Mouse (Mus musculus) frontal cortex, postnatal 14 days (tissue): ENCODE results near the gene 1700018B08Rik.

Experiments
- DNase-seq, 2 experiments: peaks; one replicate each; pipeline ENCODE4 v3.0.0; 2022; ENCODE audit warnings: low spot score in 2 of 2

Gene 1700018B08Rik

DNA sequence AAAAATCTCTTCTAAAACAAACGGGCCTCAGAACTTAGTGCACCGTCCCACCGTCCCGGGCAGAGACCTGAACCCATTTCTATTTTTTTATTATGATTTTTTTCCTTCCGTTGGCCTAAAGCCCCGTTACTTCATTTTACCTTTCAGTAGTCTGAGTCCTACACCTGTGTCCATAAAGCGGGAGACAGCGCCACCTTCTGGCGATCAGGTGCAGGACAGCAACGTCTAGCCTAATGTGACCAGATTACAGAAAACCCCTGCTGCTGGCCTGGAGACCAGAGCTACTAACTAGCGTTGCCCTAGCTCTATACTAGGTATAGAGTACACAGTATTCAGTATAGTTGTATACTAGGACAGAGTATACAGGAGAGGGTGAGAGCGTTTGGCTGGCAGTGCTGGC is 30.7 kb downstream of the 1700018B08Rik start:
- peak; percentile 29 to 79 for DNase-seq

DNA sequence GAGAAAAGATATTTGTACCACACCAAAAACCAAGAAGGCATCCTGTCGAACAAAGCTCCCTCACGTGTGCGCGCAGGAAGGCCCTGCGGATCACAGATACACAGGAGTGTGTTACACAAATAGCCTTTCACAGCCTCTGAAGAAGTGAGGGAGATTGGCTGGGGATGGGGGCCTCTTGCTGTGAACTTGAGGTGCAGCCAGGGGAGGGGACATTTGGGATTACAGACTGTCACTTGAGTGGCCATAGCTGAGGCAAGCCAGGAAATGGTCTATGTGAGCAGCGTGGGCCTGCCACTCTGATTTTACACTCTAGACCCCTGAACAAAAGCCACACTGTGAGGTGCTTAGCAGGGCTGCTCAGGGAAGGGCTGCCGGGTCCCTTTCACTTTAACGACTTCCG is 32.4 kb downstream of the 1700018B08Rik start:
- DNase-seq: no peak

DNA sequence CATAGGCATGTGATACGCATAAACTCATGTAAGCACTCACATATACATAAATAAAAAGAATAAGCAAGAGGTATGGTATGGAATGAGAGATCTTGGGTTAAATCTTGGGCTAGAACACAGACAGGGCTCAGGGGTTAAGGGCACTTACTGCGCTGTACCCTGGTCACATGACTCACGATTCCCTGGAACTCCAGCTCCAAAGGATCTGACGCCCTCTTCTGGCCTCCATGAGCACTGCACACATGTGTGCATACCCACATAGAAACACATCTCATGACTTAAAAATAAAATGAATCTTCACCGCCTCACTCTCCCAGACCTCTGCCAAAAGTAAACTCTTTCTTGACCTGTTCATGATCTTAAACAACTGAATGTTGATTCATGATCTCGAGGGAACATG is 46.5 kb downstream of the 1700018B08Rik start:
- DNase-seq: no peak

DNA sequence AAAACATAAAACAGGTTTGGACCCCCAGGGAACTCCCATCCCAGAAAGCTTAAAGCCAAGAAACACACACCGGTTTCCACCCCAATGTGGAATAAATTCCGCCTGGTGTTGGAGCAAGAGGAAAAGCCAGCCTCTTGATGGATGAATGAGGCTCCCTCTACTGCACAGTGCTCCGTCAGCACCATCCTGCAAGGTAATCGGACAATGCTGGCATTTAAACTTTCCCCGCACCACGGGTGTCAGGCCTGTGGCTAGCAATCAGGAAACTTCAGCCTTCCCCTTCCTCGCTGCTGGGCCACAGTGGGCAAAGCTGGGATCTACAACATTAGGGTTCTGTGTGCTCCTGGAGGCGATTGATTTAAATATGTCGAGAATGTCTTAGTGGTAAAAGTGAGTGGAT is 52.5 kb downstream of the 1700018B08Rik start:
- no peak for DNase-seq

DNA sequence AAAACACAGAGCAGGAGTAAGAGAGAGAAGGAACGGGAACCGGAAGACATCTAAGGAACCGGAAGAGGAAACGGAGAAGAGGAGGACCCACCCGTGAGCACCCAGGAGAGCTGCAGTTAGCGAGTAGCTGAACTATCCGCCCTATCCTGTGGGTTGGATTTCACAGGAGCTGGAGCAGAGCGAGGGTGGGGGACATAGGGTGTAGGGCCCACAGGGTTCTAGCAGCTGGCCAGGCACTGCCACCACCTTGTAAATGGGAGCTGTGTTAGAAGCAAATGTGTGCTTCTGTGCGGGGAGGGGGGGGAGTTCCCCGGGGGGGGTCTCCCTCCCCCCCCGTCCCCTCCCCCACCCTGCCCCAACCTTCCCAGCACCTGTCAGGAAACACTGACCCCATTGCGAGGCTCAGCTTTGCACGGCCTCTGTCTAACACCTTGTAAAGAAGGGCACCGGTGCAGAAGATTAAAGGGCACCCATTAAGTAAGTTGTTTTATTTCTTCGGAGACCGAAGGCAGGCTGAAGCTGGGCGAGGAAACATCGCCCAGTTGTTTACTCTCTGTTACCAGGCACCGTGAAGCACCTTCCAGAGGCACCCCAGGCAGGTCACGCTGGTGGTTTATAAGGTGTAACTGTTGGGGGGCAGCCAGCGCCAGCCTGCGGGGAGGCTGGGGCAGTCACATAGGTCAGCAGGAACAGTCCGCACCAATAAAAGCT is 59.9 kb downstream of the 1700018B08Rik start:
- DNase-seq: no peak
